Mouse (Mus musculus) heart, embryonic 12.5 days (tissue): ENCODE data around the gene Klhl25. TPM values are rescaled to one million over a fixed set of nuclear protein-coding genes. Genes with fewer than 3 reads are reported as not detected.
"Not testable (repeated sequence)": the region's sequence is repeated elsewhere in the genome, so short reads cannot be mapped to it uniquely, and the experiment has no call there.

Experiments used
- ATAC-seq: fragments of 200-750 bp; cut with Nextera tagmentation; 2 replicates; pipeline ENCODE4 v1.8.0; 2017; ENCODE audit warnings: moderate TSS enrichment, moderate library complexity; ENCODE audit not compliant: insufficient number of reproducible peaks, low FRiP score
- H3K27ac ChIP-seq: fragments of 300-500 bp; sonication (generic); 2 replicates; pipeline ENCODE4 v1.5.1; 2016; ENCODE audit warnings: mild to moderate bottlenecking, moderate library complexity; ENCODE audit not compliant: poor library complexity, severe bottlenecking
- H3K27me3 ChIP-seq: fragments of 300-500 bp; sonication (generic); replicated peaks from 2 replicates; pipeline ENCODE4 v1.6.1; 2016; ENCODE audit warnings: mild to moderate bottlenecking, moderate library complexity
- H3K36me3 ChIP-seq: fragments of 300-500 bp; sonication (generic); 2 replicates; pipeline ENCODE4 v1.6.1; 2016; ENCODE audit warnings: mild to moderate bottlenecking, moderate library complexity
- H3K4me1 ChIP-seq: fragments of 300-500 bp; sonication (generic); replicated peaks from 2 replicates; pipeline ENCODE4 v1.6.1; 2016; ENCODE audit warnings: mild to moderate bottlenecking
- H3K4me2 ChIP-seq: fragments of 300-500 bp; sonication (generic); 2 replicates; pipeline ENCODE4 v1.6.1; 2016; ENCODE audit warnings: mild to moderate bottlenecking, moderate library complexity
- H3K4me3 ChIP-seq: fragments of 300-500 bp; sonication (generic); 2 replicates; pipeline ENCODE4 v1.5.1; 2016; ENCODE audit warnings: mild to moderate bottlenecking
- H3K9ac ChIP-seq: fragments of 300-500 bp; sonication (generic); 2 replicates; pipeline ENCODE4 v1.6.1; 2016; ENCODE audit warnings: mild to moderate bottlenecking, moderate library complexity
- H3K9me3 ChIP-seq: fragments of 300-500 bp; sonication (generic); replicated peaks from 2 replicates; pipeline ENCODE4 v1.6.1; 2016; ENCODE audit warnings: mild to moderate bottlenecking, moderate library complexity
- WGBS: fragments of 180-500 bp; shearing (Covaris S2); methylation state at CpG from one replicate; pipeline ENCODE4 v1.1.7; 2016; 5-methylcytosine and 5-hydroxymethylcytosine counted together
- polyA plus RNA-seq: library from polyadenylated mRNA; unstranded; fragments of >200 nt; fragmentation: Nextera tagmentation; extraction: Ambion mirVana; gene quantifications from 2 replicates; pipeline ENCODE4 v1.2.1, GENCODE M21; 2016

Gene Klhl25
- polyA plus RNA-seq, 1 experiment from 2014 or later = 12.0 TPM

DNA sequence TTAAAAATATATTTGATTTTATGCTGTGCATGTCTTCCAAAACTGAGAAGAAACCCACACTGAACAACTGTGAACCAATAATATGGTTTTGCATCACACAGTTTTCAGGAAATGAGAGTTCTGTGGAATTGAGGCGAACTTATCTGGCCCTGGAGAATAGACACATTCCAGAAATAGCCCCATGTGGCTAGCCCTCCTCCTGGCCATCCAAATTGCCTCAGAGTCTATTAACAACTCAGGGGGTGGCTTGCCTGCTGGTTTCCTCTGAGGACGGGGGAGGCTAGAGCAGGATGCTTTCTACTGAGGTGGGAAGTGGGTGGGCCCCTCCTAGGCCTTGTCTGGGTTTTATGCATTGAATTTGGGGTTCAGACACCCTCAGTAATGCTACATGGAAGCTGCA is 57.0 kb downstream of the Klhl25 start:
- ATAC-seq = no peak
- Histone ChIP-seq H3K9me3 (no peaks in the 10 kb centered on the region), H3K36me3 (no peaks in the 10 kb centered on the region), H3K27me3 (no peaks in the 10 kb centered on the region), H3K4me3 (no peak overlapping the region), H3K27ac (no peak overlapping the region), H3K9ac (no peak overlapping the region), H3K4me1 (peaks cover 4% of the 10 kb centered on the region; the same call in 1 of the 2 replicates), H3K4me2 (no peak overlapping the region)
- WGBS = 12% methylated on average over 2 of the region's 2 CpGs

DNA sequence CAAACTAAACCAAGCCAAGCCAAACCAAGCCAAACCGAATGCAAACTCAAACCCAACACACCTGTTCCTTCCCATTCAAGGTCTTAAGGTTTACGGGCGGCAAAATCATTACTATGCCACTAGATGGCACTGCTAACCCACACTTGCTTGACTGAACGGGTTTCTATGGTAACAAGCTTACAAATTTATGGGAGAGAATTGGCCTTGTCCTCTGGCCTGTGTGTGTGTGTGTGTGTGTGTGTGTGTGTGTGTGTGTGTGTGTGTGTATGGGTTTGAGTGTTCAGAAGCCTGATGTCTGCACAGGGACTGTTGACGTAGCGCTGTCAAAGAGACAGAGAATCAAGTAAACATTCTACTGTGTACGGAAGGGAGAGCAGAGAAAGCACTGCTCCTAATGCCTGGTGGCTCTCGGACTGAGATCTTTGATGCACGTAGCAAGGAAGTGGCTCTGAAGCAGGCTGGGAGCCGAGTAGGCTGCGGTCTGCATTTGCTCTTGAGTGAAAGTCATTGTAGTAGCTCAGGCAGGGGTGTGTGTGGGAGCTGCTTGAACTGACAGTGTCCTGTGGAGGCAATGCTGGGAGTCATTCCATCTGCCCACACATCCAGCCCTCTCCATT is 62.0 kb downstream of the Klhl25 start:
- 0 out of 2 replicates have a peak overlapping the region, but pooled peaks have one; percentile 22 for H3K9ac ChIP-seq
- no peaks in the 10 kb centered on the region for H3K27me3 ChIP-seq
- H3K4me2 ChIP-seq = peak overlapping the region; percentile 65
- peak overlapping the region; percentile 40 for H3K4me3 ChIP-seq
- H3K9me3 ChIP-seq = no peaks in the 10 kb centered on the region
- no peaks in the 10 kb centered on the region for H3K36me3 ChIP-seq
- 9% methylated on average over 11 of the region's 11 CpGs for WGBS
- no peak overlapping the region for H3K27ac ChIP-seq
- ATAC-seq = peak; percentile 51
- peaks cover 7% of the 10 kb centered on the region; the same call in 1 of the 2 replicates for H3K4me1 ChIP-seq

DNA sequence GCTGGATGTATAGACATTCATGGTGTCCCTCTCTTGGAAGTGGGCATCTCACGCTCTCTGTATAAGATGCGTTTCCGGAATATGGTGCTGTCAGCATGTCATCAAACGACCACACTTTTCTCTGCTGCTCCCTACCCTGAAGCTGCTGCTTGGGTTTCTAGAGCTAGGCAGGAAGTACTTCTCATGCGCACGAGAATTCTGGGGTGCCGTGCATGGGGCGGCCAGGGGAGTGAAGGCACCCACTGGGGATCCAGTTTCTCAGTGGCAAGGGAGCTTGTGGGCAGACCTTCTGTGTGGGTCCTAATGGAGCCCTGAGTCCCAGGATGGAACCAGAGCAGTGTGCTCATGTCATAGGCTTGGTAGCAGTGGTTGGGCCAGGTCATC is 62.5 kb downstream of the Klhl25 start:
- Histone ChIP-seq H3K4me1 (0 out of 2 replicates have a peak, but pooled peaks cover 4% of the 10 kb centered on the region), H3K27me3 (no peaks in the 10 kb centered on the region), H3K4me2 (peak overlapping the region; percentile 65), H3K27ac (no peak overlapping the region), H3K36me3 (no peaks in the 10 kb centered on the region), H3K9ac (0 out of 2 replicates have a peak overlapping the region, but pooled peaks have one; percentile 22), H3K9me3 (no peaks in the 10 kb centered on the region), H3K4me3 (no peak overlapping the region)
- no peak for ATAC-seq
- 76% methylated on average over 8 of the region's 8 CpGs for WGBS

DNA sequence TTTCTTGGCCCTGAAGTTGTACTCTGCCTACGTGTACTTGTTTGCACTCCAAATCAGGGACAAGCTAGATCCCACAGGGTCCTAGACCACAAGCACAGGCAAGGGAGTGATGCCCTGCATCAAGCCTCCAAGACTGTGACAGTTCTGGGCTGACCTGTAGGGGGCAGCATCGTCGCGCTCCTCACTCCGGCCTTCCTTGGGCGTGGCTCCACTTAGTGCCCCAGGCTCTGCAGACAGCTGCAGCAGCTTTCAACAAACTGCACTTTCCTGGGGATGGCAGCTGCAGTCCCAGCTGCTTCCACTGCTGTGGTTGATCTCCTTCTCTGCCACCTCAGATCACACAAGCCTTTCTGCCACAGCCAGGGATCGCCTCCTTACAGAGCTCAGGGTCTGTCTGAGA is 65.8 kb downstream of the Klhl25 start:
- Histone ChIP-seq H3K4me1 (0 out of 2 replicates have a peak, but pooled peaks cover 4% of the 10 kb centered on the region), H3K4me2 (no peak overlapping the region), H3K9ac (no peak overlapping the region), H3K36me3 (no peaks in the 10 kb centered on the region), H3K4me3 (no peak overlapping the region), H3K9me3 (no peaks in the 10 kb centered on the region), H3K27me3 (no peaks in the 10 kb centered on the region), H3K27ac (no peak overlapping the region)
- ATAC-seq = peak; percentile 66
- WGBS = 3% methylated on average over 7 of the region's 7 CpGs

DNA sequence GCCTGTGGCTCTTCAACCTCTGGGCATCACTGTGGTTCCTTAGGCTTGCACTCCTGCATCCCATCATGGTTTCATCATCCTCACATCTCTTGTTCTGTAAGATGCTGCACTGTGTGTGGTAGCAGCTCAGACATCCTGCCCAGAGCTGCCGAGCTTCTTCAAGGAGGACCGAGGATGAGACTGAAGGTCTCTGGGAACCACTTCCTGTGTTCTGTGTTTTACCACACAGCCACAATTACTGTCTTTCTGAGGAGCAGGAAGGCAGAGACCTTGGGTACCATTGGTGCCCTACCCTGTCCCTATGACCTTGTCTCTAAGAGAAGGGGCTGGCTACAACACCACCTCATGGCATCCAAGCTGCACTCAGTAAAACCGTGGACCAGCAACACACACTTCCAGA is 67.4 kb downstream of the Klhl25 start:
- WGBS = 68% methylated on average over 3 of the region's 3 CpGs
- H3K4me2 ChIP-seq, H3K9me3 ChIP-seq, H3K36me3 ChIP-seq, ATAC-seq, H3K4me1 ChIP-seq, H3K27ac ChIP-seq, H3K9ac ChIP-seq, H3K4me3 ChIP-seq, H3K27me3 ChIP-seq: not testable (repeated sequence)

DNA sequence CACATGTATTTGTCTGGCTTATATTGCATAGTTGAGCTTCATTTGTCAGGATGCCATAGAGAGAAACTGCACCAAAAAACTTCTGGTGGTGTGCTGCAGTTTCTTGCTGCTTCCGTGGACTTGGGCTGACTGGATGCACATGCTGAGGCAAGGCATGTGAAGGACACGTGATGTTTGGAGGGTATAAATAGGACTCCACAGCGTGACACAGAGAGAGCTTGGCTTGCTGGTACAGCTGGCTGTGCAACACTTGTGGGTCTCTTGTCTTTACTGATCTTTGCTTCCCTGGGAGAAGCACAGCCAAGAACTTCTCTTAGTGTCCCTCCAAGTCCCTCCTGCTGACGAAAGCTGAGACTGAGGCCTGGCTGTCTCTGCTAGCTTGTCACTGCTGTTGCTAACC is 69.6 kb downstream of the Klhl25 start:
- Histone ChIP-seq H3K9me3 (no peaks in the 10 kb centered on the region), H3K9ac (no peak overlapping the region), H3K27ac (no peak overlapping the region), H3K4me1 (no peaks in the 10 kb centered on the region), H3K36me3 (no peaks in the 10 kb centered on the region), H3K4me2 (no peak overlapping the region), H3K27me3 (no peaks in the 10 kb centered on the region), H3K4me3 (no peak overlapping the region)
- no peak for ATAC-seq
- 67% methylated on average over 4 of the region's 4 CpGs for WGBS

DNA sequence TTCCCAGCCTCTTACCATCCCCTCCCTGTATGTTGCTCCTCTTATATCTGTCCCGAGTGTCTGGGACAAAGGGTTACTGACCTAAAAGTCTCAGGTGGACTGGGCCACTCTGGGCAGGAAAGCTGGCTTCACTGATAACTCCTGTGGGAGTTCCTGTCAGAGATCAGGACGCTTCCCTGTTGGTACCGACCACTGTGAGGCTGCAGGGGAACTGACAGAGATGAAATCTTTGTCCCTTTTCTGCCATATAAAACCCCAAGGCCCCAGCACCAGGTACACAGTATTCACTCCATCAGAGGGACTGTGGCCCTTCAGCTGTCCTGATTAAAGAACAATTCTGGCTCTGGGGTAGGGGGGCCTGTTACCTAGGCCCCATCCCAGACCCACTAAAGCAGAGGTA is 71.6 kb downstream of the Klhl25 start:
- H3K27me3 ChIP-seq, H3K4me3 ChIP-seq, H3K9me3 ChIP-seq, H3K4me2 ChIP-seq, ATAC-seq, H3K27ac ChIP-seq, H3K36me3 ChIP-seq, H3K4me1 ChIP-seq, H3K9ac ChIP-seq: not testable (repeated sequence)
- WGBS = 45% methylated on average over 3 of the region's 3 CpGs
